Mouse (Mus musculus) left cerebral cortex, postnatal 14 days (tissue): ENCODE data around the gene Vmn1r27. TPM values are rescaled to one million over a fixed set of nuclear protein-coding genes. Genes with fewer than 3 reads are reported as not detected.

ENCODE experiments used
- DNase-seq, 2 experiments: peaks; one replicate each; pipeline ENCODE4 v3.0.0; 2021 to 2022; ENCODE audit warnings: low spot score in 2 of 2, mixed read lengths in 1 of 2
- intact Hi-C: fragments of 180-260 bp; cut with DNase I; formaldehyde crosslinking; loops from one replicate; pipeline ENCODE4 v1.15.1; 2025
- long read RNA-seq, 2 experiments: library from polyadenylated mRNA; stranded (forward); transcript quantifications; one replicate each; pipeline ENCODE4 v2.0.0; 2021
- total RNA-seq, 2 experiments: library from RNA; stranded (reverse); gene quantifications; 2 replicates each; pipeline ENCODE4 v1.2.3; 2021

Vmn1r27 gene
- total RNA-seq = not detected
- long read RNA-seq, experiment 1 = 0 reads
- long read RNA-seq, experiment 2 = 0 reads

GRCm38 (mm10) chr6:58218721-58219120 is at the start of gene Vmn1r27:
Gene Vmn1r27, minus strand, starts transcription at chr6:58218821.
- DNase-seq = no peak
- intact Hi-C loops = loop anchor here (10.0 kb wide), 1 partner anchor 1414 kb away; no protein-coding TSS in a partner anchor

GRCm38 (mm10) chr6:58261737-58262136 is 43.1 kb upstream of the Vmn1r27 start, which contains the start of gene Vmn1r28:
Gene Vmn1r28, plus strand, starts transcription at chr6:58262037.
- intact Hi-C loops = no loop called here
- DNase-seq = no peak

GRCm38 (mm10) chr6:58216119-58216518 is 2.5 kb downstream of the Vmn1r27 start:
- DNase-seq = peak; percentile 5 to 8
- intact Hi-C loops = loop anchor here (10.0 kb wide), 1 partner anchor 1411 kb away; no protein-coding TSS in a partner anchor

Other genes starting within 250 kb of the Vmn1r27 start
- not detected for gene Vmn1r25, start 238.0 kb downstream of the Vmn1r27 start, total RNA-seq
- not detected for gene Vmn1r26, start 203.7 kb downstream of the Vmn1r27 start, total RNA-seq
- gene Vmn1r28, start 43.2 kb upstream of the Vmn1r27 start, total RNA-seq = not detected
- gene Vmn1r29, start 82.7 kb upstream of the Vmn1r27 start, total RNA-seq = not detected
- not detected for gene Vmn1r30, start 224.6 kb upstream of the Vmn1r27 start, total RNA-seq